Mouse (Mus musculus): Measurements from ENCODE around the gene Hopx. TPM values are rescaled to one million over a fixed set of nuclear protein-coding genes. Genes with fewer than 3 reads are reported as not detected.

The Hopx gene
- total RNA-seq, 1 experiment from 2014 or later = 1.2 TPM

- no peak for ATAC-seq (replicated peaks; ENCODE audit: low read depth, poor library complexity, severe bottlenecking)
Measured at GRCm38 (mm10) chr5:77133960-77134359, 19.0 kb upstream of the Hopx start.

- no peak for ATAC-seq (replicated peaks; ENCODE audit: low read depth, poor library complexity, severe bottlenecking)
Measured at GRCm38 (mm10) chr5:77132457-77133135, 17.7 kb upstream of the Hopx start.

GRCm38 (mm10) chr5:77131879-77132278 lies 17.0 kb upstream of the Hopx start:
- ATAC-seq (replicated peaks; ENCODE audit: low read depth, poor library complexity, severe bottlenecking) = no peak

- ATAC-seq (replicated peaks; ENCODE audit: low read depth, poor library complexity, severe bottlenecking) = no peak
Measured at GRCm38 (mm10) chr5:77130310-77131020, 15.5 kb upstream of the Hopx start.

GRCm38 (mm10) chr5:77129907-77130306 lies 15.0 kb upstream of the Hopx start:
- ATAC-seq (replicated peaks; ENCODE audit: low read depth, poor library complexity, severe bottlenecking) = no peak

- ATAC-seq (replicated peaks; ENCODE audit: low read depth, poor library complexity, severe bottlenecking) = no peak
Measured at GRCm38 (mm10) chr5:77128854-77129253, 13.9 kb upstream of the Hopx start.

GRCm38 (mm10) chr5:77126415-77126968 lies 11.6 kb upstream of the Hopx start:
- no peak for ATAC-seq (replicated peaks; ENCODE audit: low read depth, poor library complexity, severe bottlenecking)

GRCm38 (mm10) chr5:77124817-77125283 lies 9.9 kb upstream of the Hopx start:
- ATAC-seq (replicated peaks; ENCODE audit: low read depth, poor library complexity, severe bottlenecking) = peak; percentile 67

GRCm38 (mm10) chr5:77124165-77124564 lies 9.2 kb upstream of the Hopx start:
- peak; percentile 60 for ATAC-seq (replicated peaks; ENCODE audit: low read depth, poor library complexity, severe bottlenecking)

- ATAC-seq (replicated peaks; ENCODE audit: low read depth, poor library complexity, severe bottlenecking) = no peak
Measured at GRCm38 (mm10) chr5:77123597-77123996, 8.7 kb upstream of the Hopx start.

- ATAC-seq (replicated peaks; ENCODE audit: low read depth, poor library complexity, severe bottlenecking) = no peak
Measured at GRCm38 (mm10) chr5:77122254-77123192, 7.6 kb upstream of the Hopx start.

- no peak for ATAC-seq (replicated peaks; ENCODE audit: low read depth, poor library complexity, severe bottlenecking)
Measured at GRCm38 (mm10) chr5:77120701-77121100, 5.8 kb upstream of the Hopx start.

GRCm38 (mm10) chr5:77119475-77120422 lies 4.8 kb upstream of the Hopx start:
- peak; percentile 65 for ATAC-seq (replicated peaks; ENCODE audit: low read depth, poor library complexity, severe bottlenecking)

GRCm38 (mm10) chr5:77115732-77116131 lies 811 bp upstream of the Hopx start:
- no peak for ATAC-seq (replicated peaks; ENCODE audit: low read depth, poor library complexity, severe bottlenecking)

- ATAC-seq (replicated peaks; ENCODE audit: low read depth, poor library complexity, severe bottlenecking) = no peak
Measured at GRCm38 (mm10) chr5:77113773-77114172, 1.1 kb downstream of the Hopx start.

- ATAC-seq (replicated peaks; ENCODE audit: low read depth, poor library complexity, severe bottlenecking) = no peak
Measured at GRCm38 (mm10) chr5:77112066-77112465, 2.9 kb downstream of the Hopx start.

- no peak for ATAC-seq (replicated peaks; ENCODE audit: low read depth, poor library complexity, severe bottlenecking)
Measured at GRCm38 (mm10) chr5:77109814-77110213, 5.1 kb downstream of the Hopx start.

- no peak for ATAC-seq (replicated peaks; ENCODE audit: low read depth, poor library complexity, severe bottlenecking)
Measured at GRCm38 (mm10) chr5:77108806-77109205, 6.1 kb downstream of the Hopx start.

- ATAC-seq (replicated peaks; ENCODE audit: low read depth, poor library complexity, severe bottlenecking) = no peak
Measured at GRCm38 (mm10) chr5:77107146-77107822, 7.6 kb downstream of the Hopx start.
